Mouse (Mus musculus) left cerebral cortex, adult 9 months (tissue): ENCODE data around the gene Siae.

Experiments
- DNase-seq, 2 experiments: peaks; one replicate each; pipeline ENCODE4 v3.0.0; 2022; ENCODE audit warnings: low spot score in 2 of 2

The Siae gene

GRCm38 (mm10) chr9:37540701-37541575 is 14.6 kb upstream of the Siae start:
- DNase-seq = no peak

DNA sequence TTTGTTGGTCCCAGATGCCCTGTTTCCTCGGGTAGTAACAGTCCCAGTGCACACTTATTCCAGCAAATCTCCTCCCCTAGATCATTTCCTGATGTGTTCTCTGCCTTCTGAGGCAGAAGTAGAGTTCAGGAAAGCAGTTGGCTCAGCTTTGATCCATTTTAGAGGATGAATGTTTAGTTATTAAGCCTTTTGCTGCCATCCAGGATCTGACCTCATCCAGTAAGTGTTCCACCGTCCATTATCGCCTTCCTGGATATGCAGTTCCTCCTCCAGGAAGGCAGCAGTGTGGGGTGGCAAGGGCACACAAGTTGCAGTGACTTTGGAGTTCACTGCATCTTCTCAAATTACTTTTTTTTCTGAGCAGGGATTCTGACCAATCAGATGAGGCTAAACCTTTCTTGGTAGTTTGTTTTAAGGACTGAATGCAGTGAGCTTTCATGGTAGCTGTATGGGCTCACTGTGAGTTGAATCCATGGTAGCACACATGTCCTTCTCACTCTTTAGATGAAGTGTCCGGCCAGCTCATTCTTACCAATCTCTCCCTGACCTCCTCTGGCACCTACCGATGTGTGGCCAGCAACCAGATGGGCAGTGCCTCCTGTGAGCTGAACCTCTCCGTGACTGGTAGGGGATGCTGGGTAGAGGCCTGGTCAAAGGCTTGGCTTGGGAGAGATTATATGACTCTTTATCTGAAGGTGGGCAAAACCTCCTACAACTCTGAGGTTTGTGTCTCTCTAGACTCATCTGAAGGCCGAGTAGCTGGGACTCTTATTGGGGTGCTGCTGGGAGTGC is 13.5 kb upstream of the Siae start:
- no peak for DNase-seq

DNA sequence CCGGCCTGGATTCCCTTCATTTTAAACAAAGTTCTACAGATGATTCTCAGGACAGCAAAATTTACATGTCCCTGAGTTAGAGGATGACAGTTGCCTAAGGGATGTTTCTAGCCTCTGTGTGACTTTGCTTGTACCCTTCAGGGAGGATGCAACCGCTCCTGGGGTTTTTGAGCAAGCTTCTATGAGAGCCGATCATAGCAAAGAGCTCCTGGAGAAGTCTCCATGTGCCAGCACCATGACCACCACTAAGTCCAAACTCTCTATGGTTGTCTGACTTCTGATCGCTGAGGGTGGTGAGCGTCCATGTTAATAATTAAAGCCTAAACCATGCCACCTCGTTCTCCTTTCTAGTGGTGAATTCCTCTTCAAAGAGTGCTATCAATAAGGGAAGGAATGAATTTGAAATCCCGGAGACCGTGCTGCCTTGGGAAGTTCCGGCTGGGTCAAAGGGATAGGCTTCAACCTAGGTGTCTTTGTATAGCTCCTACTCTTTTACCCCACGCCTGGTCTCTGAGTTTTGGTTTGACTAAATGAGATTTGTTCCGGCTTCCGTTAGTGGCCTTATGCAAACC is 11.5 kb upstream of the Siae start:
- DNase-seq = no peak

DNA sequence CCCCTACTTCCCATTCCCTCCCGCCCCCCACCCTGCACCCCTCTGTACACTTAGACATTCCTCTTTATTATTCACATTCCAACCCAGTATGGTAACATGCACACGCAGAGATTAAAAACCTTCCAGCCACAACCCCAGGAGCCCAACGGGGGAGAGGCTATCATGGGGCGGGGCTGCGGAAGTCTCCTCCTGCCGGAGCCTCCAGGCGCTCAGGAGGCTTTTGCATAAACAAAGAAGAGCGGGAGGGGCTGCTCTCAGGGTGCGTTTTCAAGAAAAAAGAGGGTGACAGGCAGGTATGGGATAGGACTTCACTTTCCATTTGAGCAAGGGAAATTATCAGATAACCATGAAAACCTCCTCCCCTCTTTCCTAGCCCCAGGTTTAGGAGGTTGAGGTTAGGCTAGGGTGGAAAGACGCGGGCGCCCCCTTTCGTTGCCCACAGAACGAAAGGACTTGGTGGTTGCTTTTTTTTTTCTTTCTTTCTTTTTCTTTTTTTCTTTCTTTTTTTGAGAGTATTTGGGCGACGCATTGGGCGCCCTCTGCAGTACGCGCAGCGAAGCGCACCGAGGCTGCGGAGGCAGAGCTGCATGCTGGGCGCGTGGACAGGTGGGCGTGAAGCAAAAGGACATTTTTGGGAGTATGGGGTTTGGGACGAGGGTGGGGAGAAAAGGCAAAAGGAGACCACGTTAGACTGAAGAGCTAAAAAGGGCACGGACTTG is 10.9 kb upstream of the Siae start:
- DNase-seq = peak in 1 of 2 experiments; percentile 84

- no peak for DNase-seq
These were observed 10.3 kb upstream of the Siae start for GRCm38 (mm10) chr9:37545166-37545610.

DNA sequence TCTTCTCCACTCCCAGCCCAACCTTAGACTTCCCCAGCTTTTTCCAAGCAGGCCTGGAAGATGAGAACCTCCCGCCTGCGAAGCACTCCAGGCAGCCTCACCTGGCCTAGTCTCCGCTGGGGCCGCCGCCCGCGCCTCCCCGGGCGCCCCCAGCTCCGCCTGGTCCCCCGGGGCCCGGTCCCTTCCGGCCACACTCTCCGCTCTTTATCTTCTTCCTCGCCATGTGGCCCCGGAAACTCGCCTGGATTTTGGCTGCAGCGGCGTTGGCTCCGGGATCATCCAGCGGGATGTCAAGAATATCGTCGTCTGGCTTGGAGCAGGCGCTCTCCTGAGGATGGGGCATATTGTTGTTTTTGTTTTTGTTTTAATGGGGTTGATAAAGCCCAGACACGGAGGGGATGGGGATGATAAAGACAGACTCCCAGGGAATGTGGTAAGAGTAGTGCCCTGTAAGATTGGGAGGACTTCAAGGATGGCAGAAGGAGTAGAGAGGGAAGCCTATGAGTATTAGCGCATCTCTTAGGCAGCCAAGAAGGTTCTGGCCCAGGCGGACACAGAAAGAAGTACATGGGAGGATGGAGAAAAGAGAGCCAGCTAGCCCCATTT is 9.5 kb upstream of the Siae start:
- no peak for DNase-seq

GRCm38 (mm10) chr9:37546889-37547288 is 8.6 kb upstream of the Siae start:
- no peak for DNase-seq

DNA sequence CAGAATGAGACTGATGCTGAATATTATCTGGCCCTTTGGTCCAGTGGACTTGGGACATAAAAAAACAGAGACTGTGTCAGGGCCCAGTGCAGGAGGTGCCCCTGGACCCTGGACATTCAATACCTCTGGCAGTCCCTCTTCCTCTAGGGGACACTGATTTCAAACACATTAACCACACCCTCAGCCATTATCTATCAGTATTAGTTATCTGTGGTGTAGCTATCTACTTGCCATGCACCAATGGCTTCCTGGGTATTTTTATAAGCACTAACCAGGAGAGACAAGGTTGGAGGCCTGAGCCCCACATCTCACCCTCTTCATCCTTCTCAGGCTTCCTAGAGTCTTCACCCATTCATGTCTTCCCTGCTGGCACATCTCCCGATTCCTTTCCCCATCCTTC is 5.1 kb upstream of the Siae start:
- DNase-seq = no peak

DNA sequence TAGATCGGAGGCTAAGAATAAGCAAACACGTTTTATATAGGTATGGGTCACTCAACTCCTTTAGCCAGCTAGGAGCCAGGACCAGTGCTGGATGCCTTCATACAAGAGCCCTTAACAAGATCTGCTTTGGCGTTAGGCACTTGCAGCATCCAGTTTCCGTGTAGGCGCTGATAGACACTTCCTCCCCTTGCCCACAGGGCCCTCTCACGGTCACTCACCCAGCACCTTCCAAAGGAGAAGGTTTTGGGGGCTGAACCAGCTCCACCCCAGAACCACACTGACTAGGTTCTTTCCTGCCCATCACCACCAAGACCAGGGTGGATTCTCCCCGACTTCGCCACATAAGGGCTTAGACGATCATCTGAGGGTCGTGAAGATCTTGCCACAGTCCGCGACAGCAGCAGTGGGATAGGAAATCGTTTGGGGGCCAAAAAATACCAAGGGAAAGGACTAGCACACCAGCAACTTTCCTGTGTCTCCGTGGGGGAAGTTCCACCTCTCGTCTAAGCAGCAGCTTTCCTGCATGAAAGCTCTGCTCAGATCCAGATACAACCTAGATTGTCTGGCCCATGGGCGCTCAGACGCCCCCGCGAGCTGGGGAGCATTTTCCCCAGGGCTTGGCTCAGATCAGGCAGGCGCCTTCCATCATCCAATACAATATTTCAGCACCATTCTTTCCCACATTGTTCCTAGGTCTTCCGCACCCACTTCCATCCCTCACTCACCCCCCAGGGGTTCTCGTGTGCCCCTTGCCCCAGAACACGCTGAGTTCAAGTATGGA is 3.6 kb upstream of the Siae start:
- no peak for DNase-seq

- DNase-seq = peak; percentile 71 to 91
These were observed 2.8 kb upstream of the Siae start, which contains the start of gene Nrgn for GRCm38 (mm10) chr9:37552536-37553293. Gene Nrgn, minus strand, starts transcription at chr9:37552904.

GRCm38 (mm10) chr9:37554279-37554678 is 1.2 kb upstream of the Siae start:
- DNase-seq = no peak

- peak in 1 of 2 experiments; percentile 36 for DNase-seq
These were observed 868 bp downstream of the Siae start for GRCm38 (mm10) chr9:37556366-37556765.

DNA sequence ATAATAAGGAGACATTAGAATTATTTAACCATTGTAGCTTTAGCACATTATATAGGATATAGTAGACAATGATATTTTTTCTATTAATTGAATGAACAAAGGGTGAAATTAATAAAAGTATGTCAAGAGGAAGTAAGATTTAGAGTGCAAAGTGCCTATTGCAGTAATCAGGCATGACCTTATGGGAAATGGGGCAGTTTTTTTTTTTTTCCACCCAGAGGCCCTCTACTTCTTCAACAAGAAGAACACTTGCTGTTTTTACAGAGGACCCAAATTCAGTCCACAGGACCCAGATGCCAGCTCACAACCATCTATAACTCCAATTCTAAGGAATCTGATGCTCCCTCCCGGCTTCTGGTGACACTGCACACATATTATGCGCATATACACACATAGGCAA is 5.1 kb downstream of the Siae start:
- DNase-seq = no peak

DNA sequence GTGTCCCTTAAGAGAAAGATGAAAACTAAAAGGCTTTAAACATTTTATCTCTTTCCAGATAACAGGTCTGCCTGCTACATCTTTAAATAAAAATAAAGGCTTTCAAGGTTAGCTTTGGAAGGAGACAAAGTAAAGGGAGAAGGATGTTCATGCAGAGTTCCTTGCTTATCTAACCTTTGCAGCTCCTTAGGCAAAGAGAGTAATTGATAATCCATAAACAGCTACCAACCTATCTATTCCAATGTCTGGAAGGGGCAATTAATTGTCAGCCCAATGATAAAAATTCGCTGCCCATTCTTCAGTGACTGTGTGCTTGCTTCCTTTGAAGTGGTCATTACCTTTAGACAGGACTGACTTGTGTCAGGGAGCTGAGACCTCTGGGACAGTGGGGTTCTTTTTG is 8.3 kb downstream of the Siae start:
- DNase-seq = no peak

DNA sequence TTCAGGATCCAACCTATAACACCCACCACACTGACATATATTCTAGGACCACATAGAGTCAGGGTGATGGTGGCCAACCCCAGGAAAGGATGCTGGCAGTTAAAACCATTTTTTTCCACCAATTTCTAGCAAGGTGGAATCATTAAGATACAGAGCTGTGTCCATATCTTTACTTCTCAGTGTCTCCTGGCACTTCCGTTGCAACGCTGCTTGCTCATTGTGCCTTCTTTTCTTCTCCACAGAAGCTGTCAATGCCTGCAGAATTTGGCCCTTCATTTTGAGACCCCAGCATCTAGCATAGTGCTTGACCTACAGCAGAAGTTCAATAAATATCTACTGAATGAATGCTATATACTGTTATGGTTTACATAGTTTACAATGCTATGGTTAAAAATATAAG is 11.5 kb downstream of the Siae start:
- DNase-seq = no peak

GRCm38 (mm10) chr9:37567454-37567853 is 12.0 kb downstream of the Siae start:
- no peak for DNase-seq

GRCm38 (mm10) chr9:37567892-37568604 is 12.6 kb downstream of the Siae start:
- DNase-seq = peak; percentile 63 to 68

DNA sequence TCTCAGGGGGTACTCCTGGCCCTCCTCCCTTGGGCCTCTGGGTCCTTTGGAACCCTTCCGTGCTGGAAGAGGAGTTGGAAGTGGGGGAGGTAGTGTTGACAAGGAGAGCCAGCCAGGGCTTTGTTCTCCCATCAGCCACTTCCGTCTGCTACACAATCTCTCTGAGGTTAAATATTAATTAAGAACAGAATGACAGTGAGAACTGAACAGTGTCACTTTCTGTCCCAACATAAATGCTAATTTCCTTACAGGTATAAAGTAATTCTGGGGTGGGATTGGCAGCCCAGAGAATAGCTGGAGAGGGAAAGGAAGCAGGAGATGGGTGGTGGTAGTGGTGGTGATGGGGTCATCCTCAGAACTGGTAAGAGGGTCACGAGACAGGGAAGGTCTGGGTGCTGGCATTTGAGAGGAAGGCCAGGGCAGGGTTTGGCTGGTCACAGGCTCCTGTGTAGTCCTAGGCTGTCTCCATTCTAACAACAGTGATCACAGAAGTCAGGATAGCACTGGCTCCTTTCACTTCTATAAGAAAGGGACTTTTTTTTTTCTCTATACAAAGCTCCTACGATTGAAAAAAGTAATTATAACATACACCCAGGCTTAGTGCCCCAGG is 13.2 kb downstream of the Siae start:
- DNase-seq = no peak
